Mouse (Mus musculus) CD4-positive helper T cell, adult 2 months (primary cell): ENCODE results near the gene Gm5475.
A peak's percentile ranks its signal among the peaks of the same experiment; 100 is the strongest.
"Not testable (repeated sequence)": the region's sequence is repeated elsewhere in the genome, so short reads cannot be mapped to it uniquely, and the experiment has no call there.

ENCODE experiments used
- DNase-seq: peaks from one replicate; pipeline ENCODE4 v3.0.0-alpha.2; 2012; ENCODE audit warnings: low read depth, missing footprints, low spot score

Gm5475 gene

DNA sequence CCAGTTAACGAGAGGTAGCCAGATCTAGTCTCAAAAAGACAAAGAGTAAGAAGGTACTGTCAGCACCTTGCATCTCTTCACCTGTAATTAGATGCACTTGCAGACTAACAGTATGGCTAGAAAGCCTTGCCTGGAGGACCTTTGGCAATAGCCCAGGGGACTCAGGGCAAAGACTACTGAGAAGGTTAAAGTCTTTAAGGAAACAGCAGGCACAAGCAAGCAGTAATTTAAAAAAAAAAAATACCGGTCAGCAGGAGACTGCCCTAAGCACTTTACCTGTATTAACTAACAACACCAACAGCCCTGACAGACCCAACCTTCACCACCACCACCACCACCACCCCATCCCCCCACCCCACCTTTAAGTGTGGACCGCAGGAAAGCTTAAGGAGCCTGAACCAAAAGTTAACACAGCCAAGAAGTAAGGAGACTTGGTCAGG, at the start of gene Gm5475:
Gm5475 (plus strand) TSS at position 390 of the 440 bp plus-strand sequence.
- DNase-seq: not testable (repeated sequence)

DNA sequence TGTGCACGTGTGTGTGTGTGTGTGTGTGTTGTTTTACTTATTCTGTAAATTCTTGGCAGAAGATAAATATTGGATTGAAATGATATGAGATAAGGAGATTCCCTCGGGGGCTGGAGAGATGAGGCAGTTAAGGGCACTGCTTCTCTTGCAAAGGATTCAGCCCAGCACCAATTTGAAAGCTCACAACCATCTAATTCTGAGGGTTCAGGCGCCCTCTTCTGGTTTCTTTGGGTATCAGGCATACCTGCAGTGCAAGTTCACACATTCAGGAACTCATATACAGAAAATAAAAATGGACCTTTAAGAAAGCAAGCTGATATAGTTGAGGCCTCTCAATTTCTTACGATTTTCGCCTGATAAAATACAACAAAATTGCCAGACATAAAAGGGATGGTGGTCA, 46.9 kb upstream of the Gm5475 start:
- peak; percentile 46 for DNase-seq

DNA sequence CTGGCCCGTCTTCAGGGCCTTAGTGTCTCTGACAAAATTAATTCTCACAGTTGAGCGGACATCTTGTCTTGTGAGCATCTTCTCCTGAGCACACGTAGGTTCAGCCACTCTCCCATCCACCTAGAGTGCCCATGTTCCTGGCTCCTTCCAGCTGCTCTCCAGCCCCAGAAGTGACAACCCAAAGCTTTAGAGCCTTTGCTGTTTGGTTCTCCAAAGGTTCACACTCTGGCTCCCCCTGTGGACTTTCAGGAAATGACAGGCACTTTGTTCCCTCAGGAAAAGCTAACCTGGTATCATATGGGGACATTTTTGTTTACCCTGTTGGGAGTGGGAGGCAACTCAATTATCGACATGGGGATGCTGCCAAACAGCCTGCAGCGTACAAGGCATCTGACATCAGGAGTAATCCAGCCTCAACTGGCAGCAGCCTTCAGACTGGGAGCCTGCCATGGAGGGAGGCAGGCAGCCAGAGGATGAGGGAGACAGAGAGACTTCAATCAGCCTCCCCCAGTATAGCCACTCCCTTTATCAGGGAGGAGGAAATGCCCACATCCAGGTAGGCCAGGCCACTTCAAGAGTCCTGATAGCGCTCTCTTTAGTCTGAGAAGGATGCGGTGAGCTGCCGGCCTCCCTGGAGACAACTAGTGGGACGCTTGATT, 44.0 kb upstream of the Gm5475 start:
- not testable (repeated sequence) for DNase-seq

DNA sequence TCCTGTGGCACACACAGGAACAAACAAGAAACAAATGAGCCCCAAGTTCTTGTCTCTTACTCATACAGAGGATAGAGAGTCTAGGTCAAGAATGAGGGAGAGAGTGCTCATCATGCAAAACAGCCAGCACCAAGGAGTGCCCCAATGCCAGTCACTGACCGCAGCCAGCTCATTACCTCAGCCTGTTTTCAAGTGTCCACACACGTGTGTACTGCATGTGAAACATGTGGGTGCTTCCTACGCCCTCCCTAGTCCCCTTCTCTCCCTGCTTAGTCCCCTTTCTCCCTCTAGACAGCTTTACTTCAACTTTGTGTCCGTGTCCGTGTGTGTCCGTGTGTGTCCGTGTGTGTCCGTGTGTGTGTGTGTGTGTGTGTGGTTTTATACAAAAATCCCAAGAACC, 42.3 kb upstream of the Gm5475 start:
- DNase-seq: no peak

GRCm38 (mm10) chr15:100380104-100380503, 41.8 kb upstream of the Gm5475 start:
- DNase-seq: no peak

- no peak for DNase-seq
These were observed 36.2 kb upstream of the Gm5475 start for GRCm38 (mm10) chr15:100385705-100386104.

DNA sequence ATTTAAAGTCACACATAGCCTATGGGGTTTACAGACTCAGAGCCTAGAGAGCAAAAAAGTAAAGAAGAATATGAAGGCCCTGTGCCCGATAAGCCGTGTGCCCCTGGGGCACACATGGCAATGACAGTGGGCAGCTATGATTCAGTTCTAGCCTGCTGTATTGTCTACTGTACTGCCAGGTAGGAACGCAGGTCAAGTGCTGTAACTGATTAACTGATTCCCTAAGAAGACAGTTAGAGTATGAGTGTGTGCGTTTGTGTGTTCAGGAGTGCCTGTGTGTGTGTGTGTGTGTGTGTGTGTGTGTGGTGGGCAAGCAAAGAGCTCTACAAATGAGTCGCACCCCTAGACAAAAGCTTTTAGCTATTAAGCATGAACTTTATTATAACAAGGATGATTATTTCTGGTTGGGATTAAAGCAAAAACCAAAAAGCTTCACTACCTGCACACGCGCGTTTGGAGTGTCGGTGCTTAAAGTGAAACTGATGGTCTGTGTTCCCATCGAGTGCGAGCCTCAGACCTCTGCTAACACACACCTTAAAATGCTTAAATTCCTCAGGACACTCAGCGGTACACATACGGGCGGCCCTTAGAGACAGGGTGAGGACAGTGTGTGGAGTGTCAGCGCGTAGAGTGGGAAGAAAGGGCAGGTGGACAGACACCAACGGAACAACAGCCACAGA, 34.3 kb upstream of the Gm5475 start:
- DNase-seq: no peak

- no peak for DNase-seq
These were observed 33.6 kb upstream of the Gm5475 start for GRCm38 (mm10) chr15:100388224-100388835.

GRCm38 (mm10) chr15:100388886-100389285, 33.1 kb upstream of the Gm5475 start:
- no peak for DNase-seq

GRCm38 (mm10) chr15:100391066-100391465, 30.9 kb upstream of the Gm5475 start:
- no peak for DNase-seq

GRCm38 (mm10) chr15:100391599-100391998, 30.3 kb upstream of the Gm5475 start:
- DNase-seq: no peak

GRCm38 (mm10) chr15:100393016-100393415, 28.9 kb upstream of the Gm5475 start:
- no peak for DNase-seq

DNA sequence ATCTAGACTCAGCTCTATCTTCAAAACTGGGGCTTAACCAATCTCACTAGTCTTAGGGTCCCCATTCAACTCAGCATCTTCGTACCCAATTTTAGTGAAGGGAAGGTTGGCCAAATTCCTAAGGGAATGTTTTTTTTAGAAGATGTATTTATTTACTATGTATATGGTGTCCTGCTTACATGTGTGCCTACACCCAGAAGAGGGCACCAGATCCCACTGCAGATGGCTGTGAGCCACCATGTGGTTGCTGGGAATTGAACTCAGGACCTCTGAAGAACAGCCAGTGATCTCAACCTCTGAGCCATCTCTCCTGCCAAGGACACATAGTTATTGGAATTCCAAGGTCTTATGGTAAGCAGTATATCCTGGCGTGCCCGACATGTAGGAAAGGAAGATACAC, 26.4 kb upstream of the Gm5475 start:
- no peak for DNase-seq

GRCm38 (mm10) chr15:100400592-100401250, 21.2 kb upstream of the Gm5475 start:
- DNase-seq: no peak

GRCm38 (mm10) chr15:100401811-100402210, 20.1 kb upstream of the Gm5475 start:
- DNase-seq: no peak

GRCm38 (mm10) chr15:100402347-100402746, 19.6 kb upstream of the Gm5475 start:
- no peak for DNase-seq

- no peak for DNase-seq
These were observed 19.1 kb upstream of the Gm5475 start for GRCm38 (mm10) chr15:100402798-100403197.

- DNase-seq: no peak
These were observed 18.5 kb upstream of the Gm5475 start for GRCm38 (mm10) chr15:100403318-100404000.

GRCm38 (mm10) chr15:100406088-100406487, 15.9 kb upstream of the Gm5475 start:
- DNase-seq: no peak

DNA sequence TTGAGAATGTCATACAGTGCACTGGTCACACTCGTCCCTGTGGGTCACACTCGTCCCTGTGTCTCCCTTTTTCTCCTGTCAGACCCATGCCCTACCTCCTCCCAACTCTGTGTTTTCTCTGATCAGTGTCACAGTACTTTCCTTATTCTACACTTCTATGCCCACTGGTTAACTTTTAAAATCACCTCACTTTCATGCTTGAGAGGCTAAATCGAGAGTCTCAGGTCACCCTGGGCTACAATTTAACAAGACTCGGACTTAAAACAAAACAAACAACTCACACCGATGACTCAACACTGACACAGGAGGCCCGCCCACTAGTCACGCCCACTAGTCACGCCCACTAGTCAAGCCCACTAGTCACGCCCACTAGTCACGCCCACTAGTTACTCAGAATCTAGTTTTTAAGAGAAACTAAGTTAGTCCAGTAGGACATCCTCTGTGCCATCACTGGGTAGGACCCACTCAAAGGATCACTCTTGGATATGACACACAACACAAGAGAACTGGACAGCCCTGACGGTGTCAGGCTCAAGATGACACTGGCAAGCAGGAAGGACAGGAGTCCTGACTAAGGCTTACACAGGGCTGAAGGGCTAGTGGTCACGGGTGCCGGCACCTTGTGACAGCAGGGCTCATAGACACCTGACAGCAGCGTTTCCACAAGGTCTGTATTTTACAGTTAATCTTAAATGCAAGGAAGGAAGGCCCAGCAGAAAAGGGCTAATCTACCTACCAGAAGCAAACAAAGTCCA, 10.9 kb upstream of the Gm5475 start:
- DNase-seq: peak; percentile 52

GRCm38 (mm10) chr15:100411731-100412130, 10.2 kb upstream of the Gm5475 start:
- no peak for DNase-seq
